Mouse (Mus musculus) thymus, postnatal 36 days (tissue): ENCODE results near the gene Oip5.

Source experiments
- DNase-seq, 2 experiments: peaks; one replicate each; pipeline ENCODE4 v3.0.0; 2022; ENCODE audit warnings: mixed read lengths in 2 of 2

Gene Oip5

GRCm38 (mm10) chr2:119584282-119584681 is 34.0 kb downstream of the Oip5 start:
- no peak for DNase-seq

DNA sequence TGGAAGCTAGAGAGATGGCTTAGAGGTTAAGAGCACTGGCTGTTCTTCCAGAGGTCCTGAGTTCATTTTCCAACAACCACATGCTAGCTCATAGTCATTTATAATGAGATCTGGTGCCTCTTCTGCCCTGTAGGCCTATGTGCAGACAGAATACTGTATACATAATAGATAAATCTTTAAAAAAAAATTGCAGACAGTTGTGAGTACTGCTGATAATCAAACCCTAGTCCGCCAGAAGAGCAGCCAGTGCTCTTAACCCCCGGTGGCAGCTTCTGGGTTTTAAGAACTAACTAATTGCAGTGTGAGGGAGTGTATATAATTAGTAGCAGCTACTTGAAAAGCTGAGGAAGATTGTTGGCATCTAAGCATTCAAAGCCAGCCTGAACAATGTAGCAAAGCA is 34.8 kb downstream of the Oip5 start:
- no peak for DNase-seq

GRCm38 (mm10) chr2:119581571-119581970 is 36.7 kb downstream of the Oip5 start:
- no peak for DNase-seq

DNA sequence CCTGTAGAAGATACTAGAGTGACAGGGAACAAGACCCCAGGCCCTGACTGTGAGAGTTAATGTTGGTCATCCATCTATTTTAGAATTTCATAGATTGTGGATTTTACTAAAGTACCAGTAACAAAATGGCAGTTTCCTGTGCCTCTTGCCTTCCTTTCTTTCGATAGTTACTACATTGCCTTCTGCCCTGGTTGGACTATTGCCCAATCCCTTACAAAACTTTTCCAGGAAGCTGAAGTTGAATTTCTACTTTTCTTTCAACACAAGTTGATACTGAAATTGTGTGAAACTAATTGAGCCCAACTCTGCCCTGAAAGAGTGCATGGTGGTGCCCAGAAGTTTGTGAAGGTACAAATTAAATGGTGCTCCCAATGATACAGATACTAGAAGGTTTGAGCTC is 45.8 kb downstream of the Oip5 start:
- no peak for DNase-seq

DNA sequence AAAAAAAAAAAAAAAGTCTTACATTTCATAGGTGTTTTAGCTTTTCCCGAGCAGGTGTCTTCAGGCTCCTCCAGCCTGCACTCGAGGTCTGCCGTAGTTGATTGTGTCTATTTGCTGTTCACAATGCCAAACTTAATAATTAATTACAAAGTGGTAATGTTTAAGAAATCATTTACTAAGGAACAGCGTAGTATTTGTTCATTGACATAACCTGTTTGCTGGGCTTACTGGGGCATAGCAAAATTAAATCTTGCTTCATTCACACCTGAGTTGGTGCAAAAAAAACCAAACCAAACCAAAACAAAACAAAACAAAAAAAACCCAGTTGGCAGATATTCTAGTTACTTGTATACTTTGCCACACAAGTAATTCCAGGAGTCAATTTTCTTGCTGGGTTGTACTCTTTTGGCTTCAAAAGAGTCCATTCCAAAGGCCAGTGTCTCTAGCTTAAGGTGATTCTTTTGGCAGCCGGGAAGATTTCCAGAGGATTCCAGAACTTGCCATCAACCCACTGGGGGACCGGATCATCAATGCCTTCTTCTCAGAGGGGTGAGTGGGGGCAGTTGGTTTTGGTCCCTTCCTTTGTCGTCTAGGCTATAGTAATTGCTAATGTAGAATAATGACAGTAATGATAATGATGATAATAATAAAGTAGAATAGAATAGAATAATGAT is 52.0 kb downstream of the Oip5 start:
- DNase-seq, result no peak

- DNase-seq, result no peak
Measured at GRCm38 (mm10) chr2:119565284-119565683, 53.0 kb downstream of the Oip5 start.

- DNase-seq, result no peak
Measured at GRCm38 (mm10) chr2:119561794-119562193, 56.5 kb downstream of the Oip5 start.
